Mouse (Mus musculus) midbrain, postnatal 0 days (tissue): ENCODE data around the gene Rassf1. TPM values are rescaled to one million over a fixed set of nuclear protein-coding genes. Genes with fewer than 3 reads are reported as not detected.

ENCODE experiments used
- ATAC-seq: fragments of 200-750 bp; cut with Nextera tagmentation; 2 replicates; pipeline ENCODE4 v1.8.0; 2017; ENCODE audit warnings: moderate number of reproducible peaks, mild to moderate bottlenecking, moderate TSS enrichment, moderate library complexity; ENCODE audit not compliant: low FRiP score
- DNase-seq: peaks from one replicate; pipeline ENCODE4 v3.0.0-alpha.2; 2015; ENCODE audit warnings: low spot score
- H3K27ac ChIP-seq: fragments of 300-500 bp; sonication (generic); 2 replicates; pipeline ENCODE4 v1.5.1; 2014; ENCODE audit warnings: low read depth, mild to moderate bottlenecking, low read length, mixed read lengths
- H3K27me3 ChIP-seq: fragments of 300-500 bp; sonication (generic); 2 replicates; pipeline ENCODE4 v1.6.1; 2014; ENCODE audit warnings: low read length, control low read depth, mixed read lengths; ENCODE audit not compliant: insufficient read depth
- H3K36me3 ChIP-seq: fragments of 300-500 bp; sonication (generic); 2 replicates; pipeline ENCODE4 v1.6.1; 2014; ENCODE audit warnings: low read length, control low read depth, mixed read lengths; ENCODE audit not compliant: insufficient read depth
- H3K4me1 ChIP-seq: fragments of 300-500 bp; sonication (generic); 2 replicates; pipeline ENCODE4 v1.6.1; 2014; ENCODE audit warnings: mild to moderate bottlenecking, control low read depth, antibody characterized with exemption, low read length, mixed read lengths; ENCODE audit not compliant: insufficient read depth
- H3K4me2 ChIP-seq: fragments of 300-500 bp; sonication (generic); 2 replicates; pipeline ENCODE4 v1.6.1; 2014; ENCODE audit warnings: low read depth, mild to moderate bottlenecking, low read length, mixed read lengths; ENCODE audit not compliant: poor library complexity, severe bottlenecking
- H3K4me3 ChIP-seq: fragments of 300-500 bp; sonication (generic); 2 replicates; pipeline ENCODE4 v1.5.1; 2014; ENCODE audit warnings: low read depth, mild to moderate bottlenecking, low read length, moderate library complexity
- H3K9ac ChIP-seq: fragments of 300-500 bp; sonication (generic); replicated peaks from 2 replicates; pipeline ENCODE4 v1.6.1; 2014; ENCODE audit warnings: mild to moderate bottlenecking, low read length, moderate library complexity, mixed read lengths; ENCODE audit not compliant: poor library complexity, severe bottlenecking
- H3K9me3 ChIP-seq: fragments of 300-500 bp; sonication (generic); 2 replicates; pipeline ENCODE4 v1.6.1; 2016; ENCODE audit warnings: low read length, control low read depth
- CTCF ChIP-seq: IDR thresholded peaks from 2 replicates; pipeline ENCODE4 v1.5.1; 2016; ENCODE audit warnings: antibody characterized with exemption, mild to moderate bottlenecking
- whole genome bisulfite sequencing: fragments of 180-500 bp; shearing (Covaris S2); extraction: QIAGEN DNeasy Blood & Tissue Kit; methylation state at CpG from one replicate; pipeline ENCODE4 v1.1.7; 2014; 5-methylcytosine and 5-hydroxymethylcytosine counted together
- polyA plus RNA-seq: library from polyadenylated mRNA; unstranded; fragments of >200 nt; fragmentation: Nextera tagmentation; extraction: Ambion mirVana; gene quantifications from 2 replicates; pipeline ENCODE4 v1.2.1, GENCODE M21; 2015
- total RNA-seq: library from RNA; depleted of rRNA; stranded (reverse); fragments of >200 nt; gene quantifications from 2 replicates; pipeline ENCODE4 v1.2.3, GENCODE M21; 2014; rRNA removed

Rassf1 gene
- total and polyA plus RNA-seq, 2 experiments from 2014 or later = 21.1 to 33.4 TPM

GRCm38 (mm10) chr9:107609433-107609830 is 58.1 kb downstream of the Rassf1 start:
- peaks cover 9% of the 10 kb centered on the region for H3K4me1 ChIP-seq
- ATAC-seq = no peak

GRCm38 (mm10) chr9:107611456-107612190 is 60.3 kb downstream of the Rassf1 start:
- DNase-seq (no peak), ATAC-seq (no peak)
- peak overlapping the region; percentile 56 for H3K4me2 ChIP-seq
- no peak for TF ChIP-seq CTCF
- H3K36me3 ChIP-seq = peaks cover 24% of the 10 kb centered on the region
- whole genome bisulfite sequencing = 64% methylated on average over 6 of the region's 6 CpGs
- no peaks in the 10 kb centered on the region for H3K9me3 ChIP-seq
- H3K9ac ChIP-seq = peak overlapping the region; percentile 62
- H3K4me1 ChIP-seq = peaks cover 9% of the 10 kb centered on the region
- peak overlapping the region; percentile 97 for H3K27ac ChIP-seq
- H3K27me3 ChIP-seq = no peaks in the 10 kb centered on the region
- H3K4me3 ChIP-seq = no peak overlapping the region

More at GRCm38 (mm10) chr9:107609433-107609830, 58.1 kb downstream of the Rassf1 start:
- TF ChIP-seq CTCF = no peak
- Histone ChIP-seq H3K9ac (no peak overlapping the region), H3K9me3 (no peaks in the 10 kb centered on the region), H3K27ac (no peak overlapping the region), H3K4me3 (no peak overlapping the region), H3K27me3 (no peaks in the 10 kb centered on the region), H3K4me2 (no peak overlapping the region), H3K36me3 (peaks cover 4% of the 10 kb centered on the region; the same call in 1 of the 2 replicates)
- DNase-seq = no peak
- 62% methylated on average over 4 of the region's 4 CpGs for WGBS

Other genes starting within 250 kb of the Rassf1 start
- gene Hemk1, start 213.2 kb upstream of the Rassf1 start, total RNA-seq = 15.8 and 21.3 TPM in 2 replicates
- gene Hemk1, start 213.2 kb upstream of the Rassf1 start, polyA plus RNA-seq = 15.9 and 19.4 TPM in 2 replicates
- 11.0 and 13.6 TPM in 2 replicates for gene 6430571L13Rik, start 211.0 kb upstream of the Rassf1 start, total RNA-seq
- 10.4 and 11.1 TPM in 2 replicates for gene 6430571L13Rik, start 211.0 kb upstream of the Rassf1 start, polyA plus RNA-seq
- 138 and 191 TPM in 2 replicates for gene Cacna2d2, start 151.9 kb upstream of the Rassf1 start, total RNA-seq
- 8.4 and 9.0 TPM in 2 replicates for gene Cacna2d2, start 151.9 kb upstream of the Rassf1 start, polyA plus RNA-seq
- 57.8 and 70.4 TPM in 2 replicates for gene Tmem115, start 17.6 kb upstream of the Rassf1 start, total RNA-seq
- 51.9 and 53.6 TPM in 2 replicates for gene Tmem115, start 17.6 kb upstream of the Rassf1 start, polyA plus RNA-seq
- 39.0 and 50.8 TPM in 2 replicates for gene Cyb561d2, start 9.4 kb upstream of the Rassf1 start, total RNA-seq
- gene Cyb561d2, start 9.4 kb upstream of the Rassf1 start, polyA plus RNA-seq = 50.0 and 58.1 TPM in 2 replicates
- gene Nprl2, start 9.3 kb upstream of the Rassf1 start, total RNA-seq = 55.5 and 68.7 TPM in 2 replicates
- 60.0 and 66.5 TPM in 2 replicates for gene Nprl2, start 9.3 kb upstream of the Rassf1 start, polyA plus RNA-seq
- 3.3 and 4.2 TPM in 2 replicates for gene Zmynd10, start 4.3 kb upstream of the Rassf1 start, total RNA-seq
- gene Zmynd10, start 4.3 kb upstream of the Rassf1 start, polyA plus RNA-seq = 4.9 and 5.0 TPM in 2 replicates
- gene Tusc2, start 11.7 kb downstream of the Rassf1 start, total RNA-seq = 136 and 142 TPM in 2 replicates
- gene Tusc2, start 11.7 kb downstream of the Rassf1 start, polyA plus RNA-seq = 132 and 137 TPM in 2 replicates
- 65.3 and 65.4 TPM in 2 replicates for gene Hyal2, start 16.4 kb downstream of the Rassf1 start, total RNA-seq
- gene Hyal2, start 16.4 kb downstream of the Rassf1 start, polyA plus RNA-seq = 42.7 and 47.9 TPM in 2 replicates
- gene Hyal1, start 25.4 kb downstream of the Rassf1 start, total RNA-seq = 2.4 and 3.5 TPM in 2 replicates
- gene Hyal1, start 25.4 kb downstream of the Rassf1 start, polyA plus RNA-seq = 2.5 and 2.9 TPM in 2 replicates
- gene Naa80, start 27.3 kb downstream of the Rassf1 start, total RNA-seq = 22.7 and 35.4 TPM in 2 replicates
- 20.4 and 24.4 TPM in 2 replicates for gene Naa80, start 27.3 kb downstream of the Rassf1 start, polyA plus RNA-seq
- gene Hyal3, start 29.3 kb downstream of the Rassf1 start, total RNA-seq = 1.1 and 4.3 TPM in 2 replicates
- 1.8 and 2.2 TPM in 2 replicates for gene Hyal3, start 29.3 kb downstream of the Rassf1 start, polyA plus RNA-seq
- 8.4 and 8.9 TPM in 2 replicates for gene Ifrd2, start 36.1 kb downstream of the Rassf1 start, total RNA-seq
- 6.5 and 7.5 TPM in 2 replicates for gene Ifrd2, start 36.1 kb downstream of the Rassf1 start, polyA plus RNA-seq
- gene Sema3b, start 57.7 kb downstream of the Rassf1 start, total RNA-seq = 5.7 and 16.7 TPM in 2 replicates
- gene Sema3b, start 57.7 kb downstream of the Rassf1 start, polyA plus RNA-seq = 4.0 and 5.1 TPM in 2 replicates
- gene Gnai2, start 83.8 kb downstream of the Rassf1 start, total RNA-seq = 224 and 241 TPM in 2 replicates
- gene Gnai2, start 83.8 kb downstream of the Rassf1 start, polyA plus RNA-seq = 260 and 264 TPM in 2 replicates
- gene Slc38a3, start 118.0 kb downstream of the Rassf1 start, total RNA-seq = 70.0 and 94.5 TPM in 2 replicates
- gene Slc38a3, start 118.0 kb downstream of the Rassf1 start, polyA plus RNA-seq = 37.6 and 44.6 TPM in 2 replicates
- gene Gnat1, start 128.2 kb downstream of the Rassf1 start, total RNA-seq = 0.52 and 0.55 TPM in 2 replicates
- 2.3 and 2.6 TPM in 2 replicates for gene Gnat1, start 128.2 kb downstream of the Rassf1 start, polyA plus RNA-seq
- 115 and 120 TPM in 2 replicates for gene Sema3f, start 158.9 kb downstream of the Rassf1 start, total RNA-seq
- gene Sema3f, start 158.9 kb downstream of the Rassf1 start, polyA plus RNA-seq = 13.5 and 14.1 TPM in 2 replicates
- gene Rbm5, start 219.4 kb downstream of the Rassf1 start, total RNA-seq = 142 and 145 TPM in 2 replicates
- 159 and 160 TPM in 2 replicates for gene Rbm5, start 219.4 kb downstream of the Rassf1 start, polyA plus RNA-seq